Mouse (Mus musculus): Measurements from ENCODE around the gene Tmem51. TPM values are rescaled to one million over a fixed set of nuclear protein-coding genes. Genes with fewer than 3 reads are reported as not detected.

The Tmem51 gene
- total RNA-seq, 2 experiments from 2014 or later: 3.9 to 4.6 TPM

GRCm38 (mm10) chr4:141992530-141993204 lies 91.4 kb downstream of the Tmem51 start:
- intact Hi-C loops (cut with DNase I): no loop called here

GRCm38 (mm10) chr4:141988178-141988577 lies 95.9 kb downstream of the Tmem51 start:
- DNase-seq (ENCODE audit: low spot score in 2 of 2): no peak
- intact Hi-C loops (cut with DNase I): no loop called here

More at GRCm38 (mm10) chr4:141992530-141993204, 91.4 kb downstream of the Tmem51 start:
- no peak for DNase-seq (ENCODE audit: low spot score in 2 of 2)

- peak in 1 of 2 experiments; percentile 58 for DNase-seq (ENCODE audit: low spot score in 2 of 2)
Observed at GRCm38 (mm10) chr4:141983689-141984088, 100.4 kb downstream of the Tmem51 start.

GRCm38 (mm10) chr4:141981475-141981874 lies 102.6 kb downstream of the Tmem51 start:
- DNase-seq (ENCODE audit: low spot score in 2 of 2): no peak
- intact Hi-C loops (cut with DNase I): no loop called here

More at GRCm38 (mm10) chr4:141983689-141984088, 100.4 kb downstream of the Tmem51 start:
- intact Hi-C loops (cut with DNase I): no loop called here

Other genes with a start within 250 kb of the Tmem51 start
- gene Ctrc, start 237.9 kb downstream of the Tmem51 start, total RNA-seq (2021): not detected
- 100 to 1,000 TPM; 204 to 233 TPM for gene Efhd2, start 209.4 kb downstream of the Tmem51 start, total RNA-seq (2021)
- gene Fhad1, start 69.2 kb downstream of the Tmem51 start, total RNA-seq (2021): 1 to 10 TPM; 4.6 to 5.1 TPM
- 100 to 1,000 TPM in 1 of 2 experiments, 10 to 100 TPM in 1; 86.1 to 104 TPM for gene Kazn, start 155.1 kb upstream of the Tmem51 start, total RNA-seq (2021)